Mouse (Mus musculus) CH12F3 (cell line): ENCODE results near the gene Rab17.

Experiments
- in situ Hi-C: fragments of 300-500 bp; cut with MboI; formaldehyde crosslinking; loops from 2 replicates; pipeline ENCODE4 v1.14.3; 2020; ENCODE audit warnings: low sequenced_read_pairs

The Rab17 gene

DNA sequence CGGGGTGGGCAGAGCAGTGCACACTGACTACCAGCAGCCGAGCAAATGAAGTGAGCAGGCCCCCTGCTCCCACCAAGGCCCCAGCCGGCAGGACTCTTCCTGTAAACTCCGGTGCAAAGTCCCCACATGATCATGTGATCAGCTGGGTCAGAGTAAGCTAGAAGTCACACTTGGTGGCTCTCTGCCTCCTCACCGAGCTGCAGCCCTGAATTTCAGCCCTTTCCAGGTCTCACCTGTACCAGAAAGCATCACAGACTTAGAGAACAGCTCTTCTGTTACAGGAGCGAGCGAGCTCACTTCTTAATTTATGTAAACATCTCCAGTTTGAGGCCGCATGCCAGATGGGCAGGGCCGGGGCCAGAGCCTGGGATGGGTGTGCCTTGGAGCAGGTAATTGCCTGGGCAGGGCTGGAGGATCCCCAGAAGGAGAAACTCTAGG lies at the start of gene Rab17:
TSS of gene Rab17 (minus strand) at position 315 of the 438 bp plus-strand sequence.
- in situ Hi-C loops: no loop called here

DNA sequence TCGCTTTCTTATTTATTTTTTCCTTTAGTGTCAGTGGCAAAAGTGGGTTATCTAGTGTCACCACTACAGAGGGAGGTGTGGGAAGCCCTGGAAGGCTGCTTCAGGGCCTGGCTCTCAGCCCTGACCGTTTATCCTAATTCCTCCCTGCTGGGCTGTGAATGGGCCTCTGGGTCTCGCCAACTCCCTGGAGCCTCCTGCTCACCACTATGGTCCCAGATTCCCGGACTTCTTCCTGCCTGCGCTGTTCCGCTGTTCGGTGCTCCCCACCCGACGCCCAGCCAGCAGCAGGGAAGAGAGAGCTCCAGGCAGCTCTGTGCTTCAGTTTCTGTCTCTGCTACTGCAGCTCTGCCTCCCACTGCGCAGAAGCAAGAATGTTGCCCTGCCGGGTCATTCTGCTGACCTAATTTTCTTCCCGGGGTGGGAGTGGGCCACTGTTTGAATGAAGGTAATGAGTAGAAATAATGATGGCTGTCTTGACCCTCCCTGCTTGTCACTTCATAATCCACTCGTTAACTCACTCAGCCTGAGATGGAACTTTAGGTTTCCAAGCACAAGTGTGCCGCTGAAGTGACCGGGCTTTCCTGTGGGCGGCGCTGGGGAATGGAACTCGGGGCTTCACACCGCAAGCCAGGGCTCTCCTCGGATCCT lies 47.8 kb upstream of the Rab17 start:
- in situ Hi-C loops: no loop called here

DNA sequence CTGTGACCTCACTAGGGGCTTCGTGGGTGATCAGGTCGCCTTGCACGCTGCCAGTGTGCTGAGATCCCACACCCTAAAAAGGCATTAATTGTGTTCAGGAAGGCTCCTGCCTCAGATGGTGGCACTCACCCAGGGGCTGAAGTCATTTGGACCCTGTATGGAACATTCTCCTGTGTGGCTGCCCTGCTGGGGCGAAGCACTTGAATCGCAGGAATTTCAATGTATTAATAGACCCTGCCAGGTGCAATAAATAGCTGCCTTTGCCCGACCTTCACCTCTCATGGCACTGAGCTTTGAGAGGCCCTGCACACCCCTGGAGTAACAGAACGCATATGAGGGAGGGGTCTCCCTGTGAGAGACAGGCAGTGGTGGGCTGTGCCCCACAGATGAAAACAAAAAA lies 46.1 kb upstream of the Rab17 start:
- in situ Hi-C loops: no loop called here

DNA sequence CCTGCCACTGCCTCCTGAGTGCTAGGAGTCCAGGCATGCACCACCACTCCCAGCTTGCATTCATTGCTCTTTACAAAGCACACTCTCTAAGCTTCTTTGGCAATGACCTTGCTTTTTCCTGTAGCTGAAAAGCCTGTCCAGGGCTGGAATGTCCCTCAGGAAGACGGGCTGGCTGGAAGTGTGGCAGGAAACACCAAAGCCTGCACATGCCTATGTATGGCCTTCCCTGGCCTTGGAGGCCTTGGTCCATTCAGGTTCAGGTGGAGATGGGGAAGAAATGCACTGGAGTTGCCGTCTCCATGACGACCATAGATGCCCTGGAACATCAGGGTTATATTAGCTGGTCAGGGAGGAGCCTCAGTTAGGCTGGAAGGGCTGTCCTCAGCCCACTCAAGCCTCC lies 44.3 kb upstream of the Rab17 start:
- in situ Hi-C loops: no loop called here

DNA sequence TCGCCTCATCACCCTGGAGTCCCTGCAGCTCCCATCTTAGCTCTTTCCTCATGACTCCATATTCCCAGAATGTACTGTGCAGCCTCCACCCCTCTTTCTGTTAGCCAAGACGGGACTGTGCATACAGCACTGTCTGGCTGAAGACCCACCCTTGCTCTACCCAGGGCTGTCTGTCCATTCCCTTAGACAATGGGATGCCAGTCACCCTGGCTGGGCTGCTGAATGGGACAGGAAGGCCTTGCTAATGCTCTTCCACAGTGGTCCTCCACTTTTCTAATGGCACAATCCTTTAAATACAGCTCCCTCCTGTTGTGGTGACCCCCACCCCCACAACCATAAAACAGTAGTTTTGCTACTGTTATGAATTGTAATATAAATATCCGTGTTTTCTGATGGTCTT lies 41.9 kb upstream of the Rab17 start:
- in situ Hi-C loops: no loop called here

DNA sequence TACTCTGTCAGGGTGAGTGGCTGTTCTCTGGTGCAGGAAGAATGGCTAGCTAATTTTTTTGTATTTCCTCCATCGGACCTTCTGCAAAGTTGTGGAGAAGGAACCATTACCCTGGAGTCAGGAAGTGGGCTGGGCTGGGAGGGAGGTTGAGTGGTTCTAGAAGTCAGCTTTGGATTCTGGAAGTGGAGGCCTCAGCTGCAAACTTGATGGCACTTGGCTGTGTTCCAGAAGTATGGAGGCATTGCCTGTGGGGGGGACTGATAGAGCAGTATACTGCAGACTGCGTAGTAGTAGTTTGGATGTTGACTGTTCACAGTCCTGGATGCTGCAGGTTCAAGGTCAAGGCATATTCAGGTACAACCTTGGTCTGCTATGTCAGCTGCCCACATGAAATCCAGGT lies 41.3 kb upstream of the Rab17 start:
- in situ Hi-C loops: no loop called here

DNA sequence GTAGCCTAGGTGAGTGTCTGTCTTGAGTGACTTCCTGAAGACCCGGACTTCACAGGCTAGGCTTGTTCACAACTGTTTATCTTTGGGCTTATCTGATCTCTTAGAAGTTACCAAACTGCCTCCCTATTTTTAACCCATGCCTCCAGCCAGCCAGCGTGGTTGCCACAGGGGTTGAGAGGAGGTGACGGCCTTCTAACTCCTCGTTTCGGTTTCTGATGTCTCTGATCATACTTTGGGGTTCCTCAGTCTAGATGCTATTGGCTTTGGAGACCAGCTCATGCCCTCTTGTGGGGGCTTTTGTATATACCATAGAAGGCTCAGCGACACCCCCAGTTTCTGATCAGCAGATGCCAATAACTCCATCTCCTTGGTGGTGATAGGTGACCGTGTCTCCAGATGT lies 40.8 kb upstream of the Rab17 start:
- in situ Hi-C loops: no loop called here

DNA sequence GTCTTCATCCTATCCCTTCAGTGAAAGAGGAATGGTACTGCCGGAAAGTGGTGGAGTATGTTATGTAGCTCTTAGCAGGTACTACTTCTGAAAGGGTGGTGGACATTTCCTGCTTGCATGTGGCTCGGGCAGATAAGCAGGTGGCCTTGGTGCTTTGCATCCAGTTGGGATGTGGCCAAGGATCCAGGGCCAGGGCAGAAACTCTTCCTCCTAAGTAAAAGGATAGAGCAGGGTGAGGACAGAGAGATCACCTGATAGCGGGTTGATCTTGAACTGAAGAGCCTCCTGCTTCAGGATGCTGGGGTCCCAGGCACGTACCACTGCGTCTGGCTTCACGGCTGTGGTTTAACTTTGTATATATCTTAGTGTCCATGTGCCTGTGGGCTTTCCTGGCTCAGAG lies 39.8 kb upstream of the Rab17 start:
- in situ Hi-C loops: no loop called here

DNA sequence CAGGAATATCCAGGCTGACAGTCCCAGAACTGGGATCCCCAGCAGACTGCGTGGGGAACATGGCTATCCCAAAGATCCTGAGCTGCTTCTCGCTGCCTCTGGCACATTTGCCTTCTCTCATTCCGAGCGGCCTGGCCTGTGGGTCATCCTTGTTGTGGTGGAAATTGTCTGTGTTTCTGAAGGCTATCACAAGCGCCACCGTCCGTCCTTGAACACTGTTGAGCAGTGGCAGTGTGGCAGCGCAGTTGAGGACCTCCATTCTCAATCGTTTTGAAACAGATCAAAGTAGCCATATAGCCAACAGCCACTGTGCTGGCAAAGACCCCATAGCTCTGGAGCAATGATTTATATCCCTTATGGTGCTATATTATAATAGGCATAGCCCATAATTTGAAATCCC lies 39.3 kb upstream of the Rab17 start:
- in situ Hi-C loops: no loop called here

DNA sequence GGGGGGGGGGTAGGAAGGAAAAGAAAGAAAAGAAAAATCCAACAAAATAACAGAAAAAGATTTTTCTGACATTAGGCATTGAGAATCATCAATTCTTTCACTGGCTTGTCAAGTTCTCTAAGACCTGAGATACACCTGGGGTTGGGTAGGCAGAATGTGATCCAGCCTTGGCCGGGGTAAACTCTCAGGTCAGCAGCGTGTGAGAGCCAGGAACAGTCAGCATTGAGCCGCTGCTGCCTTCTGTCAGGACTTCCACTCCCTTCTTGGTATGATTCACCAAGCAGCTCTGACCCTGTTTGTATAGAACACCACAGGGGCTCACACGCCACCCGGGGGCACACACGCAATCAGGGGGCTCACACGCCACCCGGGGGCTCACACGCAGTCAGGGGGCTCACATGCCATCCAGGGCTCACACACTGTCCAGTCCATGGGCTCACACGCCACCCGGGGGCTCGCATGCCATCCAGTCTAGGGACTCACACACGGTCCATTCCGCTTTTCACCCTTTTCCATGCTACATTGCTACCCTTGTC lies 38.8 kb upstream of the Rab17 start:
- in situ Hi-C loops: no loop called here

DNA sequence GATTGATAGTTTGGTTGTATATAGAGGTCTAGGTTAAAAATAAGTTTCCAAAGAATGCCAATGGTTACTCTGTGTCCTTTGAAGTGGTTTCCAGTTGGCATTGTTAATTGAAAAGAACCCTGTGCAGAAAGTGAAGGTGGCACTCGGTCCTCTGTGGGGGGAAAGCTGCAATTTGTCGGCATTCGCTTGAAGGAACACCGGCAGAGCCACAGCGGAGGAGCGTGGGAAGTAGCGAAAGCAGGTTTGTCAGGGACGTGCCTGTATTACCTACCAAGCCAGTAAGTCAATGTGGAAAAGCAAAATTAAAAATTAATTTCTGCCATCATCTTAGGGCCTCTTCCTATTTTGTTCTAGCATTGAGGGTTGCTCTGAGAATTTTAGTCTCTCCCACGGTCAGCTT lies 37.2 kb upstream of the Rab17 start:
- in situ Hi-C loops: no loop called here

DNA sequence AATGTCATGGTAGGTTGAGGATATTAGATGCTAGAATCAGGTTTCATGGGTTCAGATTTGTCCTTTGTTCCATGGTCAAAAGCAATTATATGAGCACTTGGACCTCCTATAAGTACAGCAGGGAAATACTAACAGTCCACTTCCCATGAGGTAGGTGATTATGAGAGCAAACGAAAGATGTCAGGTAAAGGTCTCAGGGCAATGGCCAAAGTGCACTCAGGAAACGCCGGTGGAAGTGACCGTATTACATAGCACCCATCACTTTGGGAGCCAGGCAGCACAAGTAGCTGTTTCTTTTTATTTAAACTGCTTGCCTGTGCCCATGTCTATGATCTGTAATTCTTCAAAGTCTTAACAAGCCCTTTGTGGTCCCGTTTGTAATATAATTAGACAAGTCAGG lies 36.6 kb upstream of the Rab17 start:
- in situ Hi-C loops: no loop called here

DNA sequence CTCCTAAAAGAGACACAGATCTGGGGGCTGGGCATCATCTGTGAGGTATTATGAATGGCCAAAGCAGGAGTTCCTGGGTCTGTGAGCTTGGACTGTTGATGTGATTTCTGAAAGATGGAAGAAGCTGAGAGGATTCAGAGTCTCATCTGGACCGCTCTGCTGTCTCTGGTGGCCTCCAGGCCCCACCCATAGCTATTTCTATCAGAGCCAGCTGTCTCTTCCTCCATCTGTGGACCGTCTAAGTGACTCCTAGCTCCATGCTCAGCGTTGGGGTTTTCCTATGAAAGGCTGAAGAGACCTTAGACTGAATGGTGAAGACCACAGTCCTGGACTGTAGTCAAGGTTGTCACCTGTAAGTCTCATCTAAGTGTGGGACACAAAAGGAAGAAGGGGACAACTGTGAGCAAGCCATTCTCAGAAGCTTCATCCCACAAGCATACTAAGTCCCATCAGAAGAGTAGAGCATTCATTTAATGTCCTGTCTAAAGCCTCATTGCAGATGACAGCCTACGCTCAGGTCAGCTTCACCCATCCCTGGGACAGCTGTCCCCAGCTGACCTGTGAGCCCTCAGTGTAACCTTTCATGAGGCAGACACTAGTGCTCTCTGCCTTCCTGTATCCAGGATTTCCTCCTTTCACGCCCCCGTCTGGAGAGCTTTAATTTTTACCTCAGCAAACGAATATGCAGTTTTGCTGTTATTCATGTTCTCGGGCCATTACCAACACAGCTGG lies 34.2 kb upstream of the Rab17 start:
- in situ Hi-C loops: no loop called here

DNA sequence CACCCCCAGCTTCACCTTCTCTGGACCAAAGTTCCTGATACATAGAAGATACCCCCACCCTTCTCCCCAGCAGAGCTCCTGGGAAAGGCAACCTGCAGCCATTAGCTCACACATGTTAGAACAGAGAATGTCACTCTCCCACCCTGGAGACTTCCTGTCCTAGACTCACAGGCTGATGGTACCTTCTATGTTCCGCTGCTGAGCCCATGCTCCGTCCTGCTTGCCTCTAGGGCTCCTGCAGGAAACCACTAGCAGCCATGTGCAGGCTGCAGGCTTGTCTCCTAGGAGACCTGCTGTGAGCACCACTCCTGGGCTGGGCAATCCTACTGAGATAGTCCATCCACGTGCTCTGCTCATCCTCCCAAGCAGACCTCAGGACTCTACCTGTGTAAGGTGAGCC lies 33.2 kb upstream of the Rab17 start:
- in situ Hi-C loops: no loop called here

DNA sequence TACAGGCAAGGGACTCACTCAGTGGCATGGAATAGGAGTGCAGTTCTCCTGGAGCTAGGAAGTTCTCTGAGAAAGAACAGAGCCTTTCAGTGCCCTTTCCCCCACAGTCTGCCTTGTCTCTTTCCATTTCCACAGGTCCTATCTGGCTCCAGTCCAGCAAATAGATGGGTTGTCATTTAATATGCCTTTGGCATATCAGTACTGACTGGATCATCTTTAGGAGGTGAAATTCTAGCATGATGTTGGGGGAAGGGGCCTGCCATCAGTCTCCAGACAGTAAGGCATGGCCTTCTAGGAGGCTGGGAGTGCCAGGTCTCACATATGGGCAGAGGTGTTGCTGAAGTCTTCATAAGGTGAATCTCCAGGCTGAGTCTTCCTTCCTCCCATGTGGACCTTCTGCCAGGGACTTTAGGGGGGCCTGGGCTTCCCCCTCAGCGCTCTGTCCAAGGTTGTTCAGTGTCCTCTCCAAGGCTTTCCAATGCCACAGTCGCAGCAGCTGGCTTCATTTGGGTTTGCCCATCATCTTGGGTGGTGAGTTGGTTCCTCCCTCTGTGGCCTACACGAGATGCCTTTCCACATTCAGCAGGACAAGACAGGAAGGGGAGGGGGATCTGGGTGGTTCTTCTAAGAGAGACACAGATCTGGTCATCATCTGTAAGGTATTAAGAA lies 32.5 kb upstream of the Rab17 start:
- in situ Hi-C loops: no loop called here

DNA sequence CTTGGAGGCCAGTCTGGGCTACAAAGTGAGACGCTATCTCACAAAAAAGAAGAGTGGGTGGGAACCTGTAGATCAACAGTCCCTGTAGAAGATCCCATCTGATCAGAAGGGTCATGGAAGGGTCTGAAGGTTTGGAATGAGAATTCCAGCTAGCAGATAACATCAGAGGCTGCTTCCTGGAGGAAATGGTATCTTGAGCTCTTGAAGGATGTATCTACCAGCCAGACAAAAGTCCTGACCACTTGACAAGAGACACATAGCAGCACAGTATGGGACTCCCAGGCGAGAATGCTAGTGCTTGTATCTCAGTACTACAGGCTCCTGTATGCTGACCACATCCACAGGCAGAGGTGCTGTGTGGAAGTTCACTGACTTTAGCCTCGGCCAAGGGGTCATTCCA lies 31.6 kb upstream of the Rab17 start:
- in situ Hi-C loops: no loop called here

DNA sequence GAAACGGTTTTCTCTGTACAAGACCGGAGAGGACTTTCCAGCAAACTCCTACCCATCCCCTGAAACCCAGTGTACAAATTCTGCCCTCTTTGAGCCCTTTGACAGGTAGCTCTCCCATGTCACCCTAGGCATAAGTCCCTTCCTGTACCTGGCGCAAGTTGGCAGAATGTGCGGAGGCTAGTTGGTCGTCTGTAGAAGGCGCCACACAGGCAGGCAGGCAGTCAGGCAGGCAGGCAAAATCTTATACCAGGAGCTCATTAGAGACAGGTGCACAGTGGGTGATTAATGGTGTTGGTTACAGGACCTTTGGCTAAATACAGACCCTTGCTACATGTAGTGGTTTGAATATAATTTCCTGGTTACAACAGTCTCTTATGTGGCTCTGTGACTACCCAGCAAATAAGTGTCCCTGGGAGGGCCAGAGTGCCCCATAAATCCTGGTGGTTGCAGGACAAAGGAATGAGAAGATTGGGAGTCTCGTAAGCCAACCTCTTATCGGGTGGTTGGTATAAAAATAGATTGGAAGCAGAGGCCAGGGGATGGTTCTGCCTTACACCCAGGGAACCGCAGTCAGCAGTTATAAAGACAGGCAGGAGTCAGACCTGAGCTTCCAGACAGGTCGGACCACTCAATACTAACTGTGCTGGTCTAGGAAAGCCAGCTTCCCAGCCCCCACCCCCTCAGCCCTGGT lies 30.6 kb upstream of the Rab17 start:
- in situ Hi-C loops: no loop called here

DNA sequence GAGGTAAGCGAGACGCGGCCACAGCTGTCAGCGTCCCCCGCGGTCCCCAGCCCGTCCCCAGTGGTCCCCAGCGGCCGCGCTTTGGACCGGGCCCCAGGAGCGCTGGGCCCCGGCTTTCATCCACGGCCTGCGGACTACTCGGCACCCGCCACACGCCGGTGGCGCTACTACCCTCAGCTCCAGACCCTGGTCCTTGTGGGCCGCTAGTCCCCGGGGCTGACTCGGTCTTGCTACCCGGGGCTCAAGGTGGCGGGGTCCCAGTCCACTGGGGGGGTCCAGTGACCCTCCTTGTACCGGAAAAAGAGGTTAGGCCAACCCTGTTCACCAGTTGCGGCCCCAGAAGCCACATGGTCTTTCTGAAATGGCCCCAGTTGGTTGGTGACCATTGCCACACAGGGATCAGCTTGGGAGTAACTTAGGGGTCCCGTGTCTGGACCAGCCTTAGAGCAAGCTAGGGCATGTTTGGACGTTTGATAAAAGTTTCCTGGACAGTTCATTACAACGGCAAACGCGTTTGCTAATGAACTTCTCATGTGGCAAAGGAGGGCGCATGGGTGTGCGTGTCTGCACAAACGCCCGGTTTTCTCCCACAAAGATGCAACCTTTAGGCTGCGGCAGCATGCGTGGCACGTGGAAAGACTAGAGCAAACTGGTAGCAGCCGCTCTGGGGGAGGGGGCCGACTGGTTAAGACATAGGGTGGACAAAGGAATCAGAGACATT lies 29.6 kb upstream of the Rab17 start:
- in situ Hi-C loops: no loop called here

DNA sequence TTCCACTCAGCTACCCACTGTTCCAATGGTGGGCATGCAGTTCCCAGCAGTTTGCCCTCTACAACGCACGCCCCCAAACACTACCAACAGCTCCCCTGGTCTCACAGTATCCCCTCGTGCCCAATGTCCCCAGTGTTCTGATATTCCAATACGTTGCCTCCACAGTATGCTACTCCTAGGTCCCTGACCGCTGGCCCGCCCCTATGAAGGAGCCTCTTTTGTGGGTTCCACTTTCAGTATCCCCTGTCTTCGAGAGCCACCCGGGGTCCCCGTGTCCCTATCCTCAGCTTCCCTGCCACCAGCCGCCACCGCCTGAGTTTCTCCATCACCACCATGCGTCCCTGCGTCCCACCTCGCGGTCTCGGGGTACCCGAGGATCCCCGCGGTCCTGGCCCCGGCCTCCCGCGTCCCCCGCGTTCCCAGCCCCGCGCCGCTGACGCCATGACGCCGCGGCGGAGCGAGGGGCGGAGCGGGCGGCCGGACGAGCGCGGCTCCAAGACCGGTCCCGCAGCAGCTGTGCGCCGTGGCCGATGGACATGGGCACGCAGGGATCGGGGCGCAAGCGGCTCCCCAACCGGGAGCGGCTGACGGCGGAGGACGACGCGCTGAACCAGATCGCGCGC lies 28.9 kb upstream of the Rab17 start, which contains the start of gene Lrrfip1:
TSS of gene Lrrfip1 (plus strand) at position 470 of the 623 bp plus-strand sequence.
- in situ Hi-C loops: no loop called here

DNA sequence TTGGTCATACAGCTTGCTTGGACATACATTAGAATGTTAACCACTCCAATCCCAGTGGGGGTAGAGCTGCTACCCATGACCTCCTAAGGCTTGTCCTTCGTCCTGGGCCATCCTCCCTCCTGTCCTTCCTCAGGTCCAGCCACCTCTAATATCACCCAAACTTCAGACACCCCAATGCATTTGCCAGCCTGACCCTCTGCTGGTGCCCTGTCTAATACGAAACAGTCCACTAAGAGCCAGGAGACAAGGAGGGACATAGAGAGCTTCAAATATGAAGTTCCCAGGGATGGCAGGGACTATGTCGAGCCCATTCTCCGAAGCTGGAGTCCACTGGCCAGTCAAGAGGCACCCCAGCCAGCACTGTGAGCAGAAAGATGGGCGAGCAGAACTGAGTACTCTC lies 28.2 kb upstream of the Rab17 start:
- in situ Hi-C loops: no loop called here
